Mouse (Mus musculus): ENCODE data around the gene Dzip1l. TPM values are rescaled to one million over a fixed set of nuclear protein-coding genes. Genes with fewer than 3 reads are reported as not detected.

The Dzip1l gene
- polyA plus RNA-seq, 1 experiment from 2014 or later = 23.0 TPM

- Histone ChIP-seq H3K36me3 (ENCODE audit: control insufficient read depth, insufficient read depth, low read length) (no peaks in the 10 kb centered on the region), H3K27me3 (ENCODE audit: control insufficient read depth, insufficient read depth, low read length) (no peaks in the 10 kb centered on the region), H3K4me1 (ENCODE audit: control insufficient read depth, insufficient read depth, low read length) (no peaks in the 10 kb centered on the region), H3K27ac (ENCODE audit: low read depth, low read length) (no peak overlapping the region), H3K4me3 (ENCODE audit: low read length) (no peak overlapping the region), H3K9ac (ENCODE audit: low read depth, low read length) (no peak overlapping the region), H3K4me2 (replicated peaks; ENCODE audit: low read depth, low read length) (no peak overlapping the region), H3K9me3 (ENCODE audit: control insufficient read depth, low read length) (no peaks in the 10 kb centered on the region)
- WGBS = 85% methylated on average over 1 of the region's 1 CpGs
- no peak for ATAC-seq (ENCODE audit: low FRiP score, low TSS enrichment)
These were observed 7.3 kb upstream of the Dzip1l start for GRCm38 (mm10) chr9:99622034-99622433.

GRCm38 (mm10) chr9:99622966-99623365 lies 6.3 kb upstream of the Dzip1l start:
- no peak for ATAC-seq (ENCODE audit: low FRiP score, low TSS enrichment)

GRCm38 (mm10) chr9:99624117-99624516 lies 5.2 kb upstream of the Dzip1l start:
- H3K36me3 ChIP-seq (ENCODE audit: control insufficient read depth, insufficient read depth, low read length) = no peaks in the 10 kb centered on the region
- no peak overlapping the region for H3K4me3 ChIP-seq (ENCODE audit: low read length)
- no peak overlapping the region for H3K27ac ChIP-seq (ENCODE audit: low read depth, low read length)
- no peak overlapping the region for H3K4me2 ChIP-seq (replicated peaks; ENCODE audit: low read depth, low read length)
- no peak for ATAC-seq (ENCODE audit: low FRiP score, low TSS enrichment)
- 85% methylated on average over 6 of the region's 6 CpGs for WGBS
- no peak overlapping the region for H3K9ac ChIP-seq (ENCODE audit: low read depth, low read length)
- 0 out of 2 replicates have a peak, but pooled peaks cover 7% of the 10 kb centered on the region for H3K4me1 ChIP-seq (ENCODE audit: control insufficient read depth, insufficient read depth, low read length)
- H3K27me3 ChIP-seq (ENCODE audit: control insufficient read depth, insufficient read depth, low read length) = no peaks in the 10 kb centered on the region
- no peaks in the 10 kb centered on the region for H3K9me3 ChIP-seq (ENCODE audit: control insufficient read depth, low read length)

More at GRCm38 (mm10) chr9:99622966-99623365, 6.3 kb upstream of the Dzip1l start:
- Histone ChIP-seq H3K4me3 (ENCODE audit: low read length) (no peak overlapping the region), H3K27me3 (ENCODE audit: control insufficient read depth, insufficient read depth, low read length) (no peaks in the 10 kb centered on the region), H3K9me3 (ENCODE audit: control insufficient read depth, low read length) (no peaks in the 10 kb centered on the region), H3K4me2 (replicated peaks; ENCODE audit: low read depth, low read length) (no peak overlapping the region), H3K36me3 (ENCODE audit: control insufficient read depth, insufficient read depth, low read length) (no peaks in the 10 kb centered on the region), H3K27ac (ENCODE audit: low read depth, low read length) (no peak overlapping the region), H3K9ac (ENCODE audit: low read depth, low read length) (no peak overlapping the region), H3K4me1 (ENCODE audit: control insufficient read depth, insufficient read depth, low read length) (no peaks in the 10 kb centered on the region)
- 48% methylated on average over 2 of the region's 2 CpGs for WGBS

GRCm38 (mm10) chr9:99628581-99628980 lies 715 bp upstream of the Dzip1l start:
- H3K9me3 ChIP-seq (ENCODE audit: control insufficient read depth, low read length) = no peaks in the 10 kb centered on the region
- 75% methylated on average over 4 of the region's 4 CpGs for WGBS
- H3K4me1 ChIP-seq (ENCODE audit: control insufficient read depth, insufficient read depth, low read length) = peaks cover 13% of the 10 kb centered on the region; the same call in 1 of the 2 replicates
- no peak overlapping the region; the same call in 1 of the 2 replicates for H3K4me3 ChIP-seq (ENCODE audit: low read length)
- H3K27ac ChIP-seq (ENCODE audit: low read depth, low read length) = no peak overlapping the region; the same call in 1 of the 2 replicates
- H3K27me3 ChIP-seq (ENCODE audit: control insufficient read depth, insufficient read depth, low read length) = no peaks in the 10 kb centered on the region
- H3K9ac ChIP-seq (ENCODE audit: low read depth, low read length) = peak overlapping the region; percentile 63; the same call in 1 of the 2 replicates
- H3K4me2 ChIP-seq (replicated peaks; ENCODE audit: low read depth, low read length) = peak overlapping the region; percentile 53
- peaks cover 7% of the 10 kb centered on the region for H3K36me3 ChIP-seq (ENCODE audit: control insufficient read depth, insufficient read depth, low read length)
- ATAC-seq (ENCODE audit: low FRiP score, low TSS enrichment) = no peak

- H3K9me3 ChIP-seq (ENCODE audit: control insufficient read depth, low read length) = no peaks in the 10 kb centered on the region
- peaks cover 10% of the 10 kb centered on the region for H3K36me3 ChIP-seq (ENCODE audit: control insufficient read depth, insufficient read depth, low read length)
- no peaks in the 10 kb centered on the region for H3K27me3 ChIP-seq (ENCODE audit: control insufficient read depth, insufficient read depth, low read length)
- H3K4me1 ChIP-seq (ENCODE audit: control insufficient read depth, insufficient read depth, low read length) = peaks cover 13% of the 10 kb centered on the region; the same call in 1 of the 2 replicates
- peak; percentile 26 for ATAC-seq (ENCODE audit: low FRiP score, low TSS enrichment)
- peak overlapping the region; percentile 89 for H3K27ac ChIP-seq (ENCODE audit: low read depth, low read length)
- peak overlapping the region; percentile 53 for H3K4me2 ChIP-seq (replicated peaks; ENCODE audit: low read depth, low read length)
- H3K9ac ChIP-seq (ENCODE audit: low read depth, low read length) = peak overlapping the region; percentile 63
- peak overlapping the region; percentile 49 for H3K4me3 ChIP-seq (ENCODE audit: low read length)
- WGBS = under 1% methylated on average over 11 of the region's 11 CpGs
These were observed 775 bp downstream of the Dzip1l start for GRCm38 (mm10) chr9:99630071-99630470.

- H3K9ac ChIP-seq (ENCODE audit: low read depth, low read length) = peak overlapping the region; percentile 63
- no peaks in the 10 kb centered on the region for H3K9me3 ChIP-seq (ENCODE audit: control insufficient read depth, low read length)
- H3K4me2 ChIP-seq (replicated peaks; ENCODE audit: low read depth, low read length) = peak overlapping the region; percentile 53
- no peak for ATAC-seq (ENCODE audit: low FRiP score, low TSS enrichment)
- H3K36me3 ChIP-seq (ENCODE audit: control insufficient read depth, insufficient read depth, low read length) = peaks cover 10% of the 10 kb centered on the region
- H3K4me1 ChIP-seq (ENCODE audit: control insufficient read depth, insufficient read depth, low read length) = peaks cover 13% of the 10 kb centered on the region; the same call in 1 of the 2 replicates
- H3K27me3 ChIP-seq (ENCODE audit: control insufficient read depth, insufficient read depth, low read length) = no peaks in the 10 kb centered on the region
- no peak overlapping the region for H3K27ac ChIP-seq (ENCODE audit: low read depth, low read length)
- whole genome bisulfite sequencing = 57% methylated on average over 9 of the region's 9 CpGs
- peak overlapping the region; percentile 49 for H3K4me3 ChIP-seq (ENCODE audit: low read length)
These were observed 1.3 kb downstream of the Dzip1l start for GRCm38 (mm10) chr9:99630528-99631125.

- no peaks in the 10 kb centered on the region for H3K27me3 ChIP-seq (ENCODE audit: control insufficient read depth, insufficient read depth, low read length)
- H3K9me3 ChIP-seq (ENCODE audit: control insufficient read depth, low read length) = no peaks in the 10 kb centered on the region
- H3K4me3 ChIP-seq (ENCODE audit: low read length) = no peak overlapping the region
- no peak overlapping the region for H3K9ac ChIP-seq (ENCODE audit: low read depth, low read length)
- H3K27ac ChIP-seq (ENCODE audit: low read depth, low read length) = peak overlapping the region; percentile 51; the same call in 1 of the 2 replicates
- no peak for ATAC-seq (ENCODE audit: low FRiP score, low TSS enrichment)
- 40% methylated on average over 2 of the region's 2 CpGs for WGBS
- peaks cover 11% of the 10 kb centered on the region for H3K36me3 ChIP-seq (ENCODE audit: control insufficient read depth, insufficient read depth, low read length)
- H3K4me2 ChIP-seq (replicated peaks; ENCODE audit: low read depth, low read length) = peak overlapping the region; percentile 24; the same call in 1 of the 2 replicates
- peaks cover 13% of the 10 kb centered on the region; the same call in 1 of the 2 replicates for H3K4me1 ChIP-seq (ENCODE audit: control insufficient read depth, insufficient read depth, low read length)
These were observed 2.5 kb downstream of the Dzip1l start for GRCm38 (mm10) chr9:99631781-99632180.

- Histone ChIP-seq H3K36me3 (ENCODE audit: control insufficient read depth, insufficient read depth, low read length) (peaks cover 16% of the 10 kb centered on the region), H3K9ac (ENCODE audit: low read depth, low read length) (no peak overlapping the region), H3K9me3 (ENCODE audit: control insufficient read depth, low read length) (no peaks in the 10 kb centered on the region), H3K27me3 (ENCODE audit: control insufficient read depth, insufficient read depth, low read length) (no peaks in the 10 kb centered on the region), H3K4me2 (replicated peaks; ENCODE audit: low read depth, low read length) (0 out of 2 replicates have a peak overlapping the region, but pooled peaks have one; percentile 12), H3K4me3 (ENCODE audit: low read length) (no peak overlapping the region), H3K4me1 (ENCODE audit: control insufficient read depth, insufficient read depth, low read length) (peaks cover 13% of the 10 kb centered on the region; the same call in 1 of the 2 replicates), H3K27ac (ENCODE audit: low read depth, low read length) (peak overlapping the region; percentile 44; the same call in 1 of the 2 replicates)
- 66% methylated on average over 8 of the region's 8 CpGs for WGBS
- no peak for ATAC-seq (ENCODE audit: low FRiP score, low TSS enrichment)
These were observed 3.0 kb downstream of the Dzip1l start for GRCm38 (mm10) chr9:99632264-99632663.

- no peak overlapping the region for H3K27ac ChIP-seq (ENCODE audit: low read depth, low read length)
- peaks cover under 1% of the 10 kb centered on the region; the same call in 1 of the 2 replicates for H3K4me1 ChIP-seq (ENCODE audit: control insufficient read depth, insufficient read depth, low read length)
- no peak overlapping the region for H3K4me2 ChIP-seq (replicated peaks; ENCODE audit: low read depth, low read length)
- no peaks in the 10 kb centered on the region for H3K27me3 ChIP-seq (ENCODE audit: control insufficient read depth, insufficient read depth, low read length)
- 84% methylated on average over 1 of the region's 1 CpGs for WGBS
- no peak overlapping the region for H3K4me3 ChIP-seq (ENCODE audit: low read length)
- H3K9ac ChIP-seq (ENCODE audit: low read depth, low read length) = no peak overlapping the region
- H3K36me3 ChIP-seq (ENCODE audit: control insufficient read depth, insufficient read depth, low read length) = peaks cover 48% of the 10 kb centered on the region
- no peak; the same call in 1 of the 2 replicates for ATAC-seq (ENCODE audit: low FRiP score, low TSS enrichment)
- H3K9me3 ChIP-seq (ENCODE audit: control insufficient read depth, low read length) = no peaks in the 10 kb centered on the region
These were observed 7.5 kb downstream of the Dzip1l start for GRCm38 (mm10) chr9:99636776-99637175.
